Mouse (Mus musculus) lung, postnatal 0 days (tissue): Measurements from ENCODE around the gene Ccdc85c.

ENCODE experiments used
- CTCF ChIP-seq: IDR thresholded peaks from 2 replicates; pipeline ENCODE4 v1.5.1; 2016; ENCODE audit warnings: antibody characterized with exemption, mild to moderate bottlenecking
- EP300 ChIP-seq: IDR thresholded peaks from 2 replicates; pipeline ENCODE4 v1.6.1; 2016; ENCODE audit warnings: antibody characterized with exemption, mild to moderate bottlenecking, control low read depth

GRCm38 (mm10) chr12:108271351-108272142 is 3.7 kb downstream of the Ccdc85c start:
- no peak for TF ChIP-seq CTCF
- TF ChIP-seq EP300 = no peak
